Mouse (Mus musculus): ENCODE measurements around the gene Tmem234.

Tmem234 gene

DNA sequence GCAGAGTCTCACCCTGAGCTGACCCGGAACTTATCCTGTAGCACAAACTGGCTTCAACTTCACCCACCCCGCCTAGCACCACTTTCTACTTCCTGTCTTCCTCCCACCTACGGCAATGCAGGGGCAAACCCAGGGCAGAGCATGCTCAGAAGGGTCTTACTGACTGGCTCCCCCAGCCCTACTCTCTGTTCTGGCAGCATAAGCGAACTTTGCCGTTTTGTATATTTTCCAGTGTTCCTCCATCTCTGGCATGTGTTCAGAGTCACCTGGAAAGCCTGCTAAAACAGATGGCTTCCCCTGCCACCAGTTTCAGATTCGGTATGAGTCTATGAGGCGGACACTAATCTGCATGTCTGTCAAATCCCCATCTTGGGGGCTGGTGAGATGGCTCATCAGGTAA lies 20.1 kb upstream of the Tmem234 start:
- peak; percentile 54 for DNase-seq (ENCODE audit: low spot score)

DNA sequence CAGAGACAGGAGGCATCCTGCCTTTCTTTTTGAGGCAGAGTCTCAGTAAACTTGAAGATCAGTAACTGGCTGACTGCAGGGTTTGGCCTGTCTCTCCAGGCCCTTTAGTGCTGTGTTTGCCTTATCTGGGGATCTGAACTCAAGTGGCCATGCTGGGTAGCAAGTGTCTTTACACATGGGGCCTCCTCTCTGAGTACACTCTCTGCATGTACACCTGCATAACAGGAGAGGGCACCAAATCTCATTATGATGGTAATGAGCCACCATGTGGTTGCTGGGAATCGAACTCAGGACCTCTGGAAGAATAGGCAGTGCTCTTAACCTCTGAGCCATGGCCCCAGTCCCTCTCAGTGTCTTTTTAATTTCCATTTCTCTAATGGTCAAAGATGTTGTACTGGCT lies 18.2 kb upstream of the Tmem234 start:
- no peak for DNase-seq (ENCODE audit: low spot score)

DNA sequence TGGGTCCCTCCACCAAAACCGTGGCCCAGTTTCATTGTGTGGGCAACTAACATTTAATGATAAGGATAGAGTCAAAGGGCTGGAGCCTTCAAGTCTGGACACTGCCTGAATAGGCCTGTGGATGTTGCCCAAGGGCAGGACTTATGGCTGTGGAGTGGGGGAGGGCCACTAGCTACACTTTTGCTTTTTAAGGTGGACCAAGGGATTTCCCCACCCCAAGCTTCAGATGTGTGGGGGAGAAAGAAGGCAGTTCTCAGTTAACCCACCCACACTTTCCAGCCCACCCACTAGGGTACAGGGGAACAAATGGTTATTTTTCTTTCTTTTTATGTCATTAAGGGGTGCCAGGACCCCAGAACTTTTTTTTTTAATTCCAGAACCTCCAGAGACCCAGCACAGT lies 16.1 kb upstream of the Tmem234 start:
- no peak for DNase-seq (ENCODE audit: low spot score)

DNA sequence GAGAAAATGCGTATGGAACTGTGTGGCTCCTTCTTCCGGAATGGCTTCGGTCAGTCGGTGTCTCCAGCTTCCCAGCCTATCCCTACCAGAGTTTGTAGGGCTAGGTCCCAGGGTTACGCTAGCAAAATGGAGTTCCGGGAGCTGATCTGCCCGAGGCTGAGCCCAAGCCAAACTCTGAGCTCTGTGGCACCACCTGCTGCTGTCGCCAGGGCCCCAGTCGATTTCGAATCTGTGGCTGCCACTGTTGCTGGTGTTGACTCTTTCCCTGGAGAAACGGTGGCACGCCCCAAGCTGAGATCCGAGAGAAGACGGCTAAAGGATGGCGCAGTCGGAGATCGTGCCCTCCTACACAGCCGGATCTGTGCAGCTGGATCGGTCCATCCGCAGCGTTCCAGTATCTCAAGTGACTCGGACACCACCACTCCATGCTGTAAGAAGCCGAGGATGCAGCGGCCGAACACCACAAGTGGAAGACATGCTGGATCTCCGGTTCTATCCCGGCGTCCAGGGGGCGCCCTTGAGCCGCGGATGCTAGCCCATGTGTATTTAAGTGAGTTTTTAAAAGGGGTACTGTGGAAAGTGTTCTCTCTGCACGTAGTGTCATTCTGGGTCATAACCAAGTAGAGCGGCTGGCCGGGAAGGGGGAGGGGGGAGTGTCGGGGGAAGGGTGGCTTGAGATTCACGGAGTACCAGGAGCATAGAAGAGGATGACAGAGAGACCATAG lies 15.4 kb upstream of the Tmem234 start:
- peak; percentile 85 for DNase-seq (ENCODE audit: low spot score)

DNA sequence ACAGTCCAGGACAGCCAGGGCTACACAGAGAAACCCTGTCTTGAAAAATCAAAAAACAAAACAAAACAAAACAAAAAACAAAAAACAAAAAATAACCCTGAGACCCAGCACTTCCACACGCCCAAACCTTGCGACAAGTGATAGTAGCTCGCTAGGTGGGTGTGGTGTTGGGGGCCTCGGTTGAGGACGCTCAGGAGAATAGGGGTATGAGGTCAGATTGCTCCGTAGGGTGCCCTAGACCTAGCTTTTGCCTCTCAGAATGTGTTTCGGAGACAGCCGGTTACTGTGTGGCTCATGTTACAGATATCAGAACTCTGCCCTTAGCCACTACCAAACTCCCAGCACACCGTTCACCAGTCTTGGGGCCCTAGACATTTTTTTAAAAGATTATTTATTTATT lies 14.7 kb upstream of the Tmem234 start:
- no peak for DNase-seq (ENCODE audit: low spot score)

DNA sequence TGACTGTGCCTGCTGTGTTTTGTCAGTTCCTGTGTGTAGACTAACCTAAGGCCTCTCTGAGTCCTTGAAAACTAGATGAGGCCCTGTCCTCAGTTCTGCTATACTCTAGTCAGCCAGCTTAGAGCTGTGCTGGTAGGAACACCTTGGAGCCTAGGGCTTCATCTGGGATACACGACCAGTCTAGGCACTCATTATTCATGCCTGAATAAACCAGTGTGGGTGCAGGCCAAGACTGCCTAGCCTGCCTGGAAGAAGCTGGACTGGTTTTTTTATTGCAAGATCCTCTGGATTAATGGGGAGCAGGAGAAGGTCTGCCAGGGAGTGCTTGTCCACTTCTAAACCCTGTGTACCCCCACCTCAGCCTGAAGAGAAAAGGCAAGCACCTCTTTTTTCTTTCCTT lies 13.5 kb upstream of the Tmem234 start:
- DNase-seq (ENCODE audit: low spot score) = no peak

DNA sequence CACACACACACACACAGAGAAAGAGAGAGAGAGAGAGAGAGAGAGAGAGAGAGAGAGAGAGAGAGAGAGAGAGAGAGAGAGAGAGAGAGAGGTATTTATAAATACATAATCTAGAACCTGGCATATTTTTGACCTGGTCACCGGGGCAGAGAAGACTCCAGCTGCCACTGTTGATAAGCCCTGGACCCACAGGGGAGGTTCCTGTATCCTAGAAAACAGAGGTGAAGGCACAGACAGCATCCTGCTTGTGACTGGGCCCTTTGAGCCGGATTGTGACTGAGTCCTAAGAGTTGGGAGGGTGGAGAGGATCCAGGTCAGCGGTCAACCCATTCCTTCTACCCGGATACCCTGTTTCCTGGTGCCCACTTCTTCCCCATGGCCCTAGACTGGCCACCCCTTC lies 11.6 kb upstream of the Tmem234 start:
- no peak for DNase-seq (ENCODE audit: low spot score)

DNA sequence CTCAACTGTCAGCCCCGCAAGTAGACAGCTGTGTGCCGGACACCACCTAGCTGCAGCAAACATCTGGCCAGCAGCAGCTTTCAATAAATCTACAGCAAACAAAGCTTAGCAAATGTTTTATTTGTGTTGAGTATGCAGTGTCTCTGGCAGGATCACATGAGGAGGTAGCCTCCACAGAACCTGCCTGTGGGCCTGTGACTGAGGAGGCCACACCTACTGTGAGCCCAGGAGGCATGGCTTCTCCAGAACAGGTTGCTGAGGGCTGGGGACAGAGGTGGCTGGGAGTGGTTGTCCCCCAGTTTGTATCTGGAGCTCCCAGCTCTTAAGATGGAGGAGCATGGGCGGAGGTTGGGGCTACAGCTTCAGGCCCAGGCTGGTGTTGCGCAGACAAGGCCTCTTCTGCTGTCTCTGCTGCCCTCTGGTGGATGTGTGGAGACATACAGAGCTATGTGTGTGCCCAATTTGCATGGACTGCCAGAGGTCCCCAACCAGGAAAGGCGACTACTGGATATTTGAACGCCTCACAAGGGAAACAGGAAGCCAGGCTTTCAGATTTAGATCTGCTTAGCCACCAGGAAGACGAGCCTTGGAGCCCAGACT lies 8.1 kb downstream of the Tmem234 start:
- peak; percentile 84 for DNase-seq (ENCODE audit: low spot score)

DNA sequence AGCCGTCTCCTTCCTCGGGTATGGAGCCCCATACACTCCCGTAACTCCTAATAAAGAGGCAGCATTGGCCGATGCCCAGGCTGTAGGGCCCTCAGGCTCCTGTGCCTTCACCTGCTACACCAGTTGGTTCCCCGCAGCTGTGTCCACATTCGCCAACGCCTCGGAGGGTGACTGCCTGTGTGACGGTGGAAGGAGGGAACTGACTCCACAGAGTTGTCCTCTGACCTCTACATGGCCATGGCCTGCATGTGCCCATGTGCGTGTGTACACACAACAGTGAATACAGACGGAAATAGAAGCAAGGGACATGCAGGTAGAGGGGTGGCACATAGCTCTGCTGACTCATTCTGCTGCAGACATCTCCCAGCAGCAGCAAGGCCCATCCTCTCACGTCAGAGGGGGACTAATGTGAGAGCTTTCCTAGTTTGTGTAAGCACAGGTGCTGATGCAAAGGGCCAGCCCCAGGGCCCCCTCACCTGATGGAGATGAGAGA lies 8.7 kb downstream of the Tmem234 start:
- no peak for DNase-seq (ENCODE audit: low spot score)

DNA sequence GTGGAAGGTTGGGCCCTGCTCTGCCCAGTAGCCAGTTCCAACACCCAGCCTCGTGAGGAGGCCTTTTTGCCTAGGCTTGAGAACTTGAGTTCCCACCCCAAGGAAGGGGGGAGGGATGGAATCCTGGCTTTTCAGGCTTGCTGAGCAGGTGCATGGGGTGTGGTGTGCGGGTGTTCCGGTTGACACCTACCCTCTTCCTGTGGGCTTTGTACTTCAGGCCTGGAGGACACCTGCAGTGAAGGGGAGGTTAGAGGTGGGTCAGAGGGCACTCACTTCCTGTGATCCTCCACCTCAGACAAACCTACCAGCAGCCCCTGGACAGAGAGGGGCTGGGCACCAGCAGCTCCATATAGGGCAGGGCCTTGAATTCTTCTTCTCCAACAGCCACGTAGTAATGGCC lies 9.6 kb downstream of the Tmem234 start:
- DNase-seq (ENCODE audit: low spot score) = peak; percentile 51

DNA sequence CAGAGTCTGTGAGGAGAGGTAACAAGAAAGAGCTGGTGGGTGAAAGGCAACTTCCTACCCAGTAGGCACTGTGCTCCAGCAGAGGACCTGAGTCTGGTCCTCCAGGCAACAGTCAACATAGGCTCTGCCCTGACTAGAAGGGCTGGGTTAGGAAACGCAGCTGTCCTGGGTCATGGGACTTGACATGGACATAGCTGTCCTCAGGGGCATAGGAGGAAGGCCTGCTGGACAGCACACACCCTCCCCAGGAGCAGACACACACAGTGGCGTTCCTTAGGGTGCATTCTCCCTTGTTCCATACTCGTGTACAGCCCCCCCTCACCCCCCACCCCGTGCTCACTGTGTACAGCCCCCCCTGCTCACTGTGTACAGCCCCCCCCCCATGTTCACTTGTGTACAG lies 10.0 kb downstream of the Tmem234 start:
- no peak for DNase-seq (ENCODE audit: low spot score)

DNA sequence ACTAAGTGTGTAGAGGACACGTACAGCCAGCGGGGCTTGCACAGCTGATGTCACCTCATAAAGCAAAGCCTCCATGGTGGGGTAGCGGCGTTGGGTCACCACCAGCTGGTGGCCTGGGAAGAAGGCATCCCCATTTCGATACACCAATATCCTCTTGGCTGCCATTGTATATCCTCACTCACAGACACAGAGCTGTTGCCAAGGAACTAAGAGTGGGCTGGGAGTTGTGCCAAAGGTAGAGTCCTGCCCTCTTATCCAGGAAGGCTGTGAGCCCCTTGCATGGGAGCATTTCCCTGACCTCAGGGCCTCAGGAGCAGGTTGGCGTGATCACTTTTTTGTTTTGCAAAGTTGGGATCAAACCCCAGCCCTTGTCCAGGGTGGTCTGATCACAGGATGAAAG lies 13.6 kb downstream of the Tmem234 start, which contains the start of gene Dcdc2b:
TSS of gene Dcdc2b (minus strand) at position 165 of the 400 bp plus-strand sequence.
- no peak for DNase-seq (ENCODE audit: low spot score)

DNA sequence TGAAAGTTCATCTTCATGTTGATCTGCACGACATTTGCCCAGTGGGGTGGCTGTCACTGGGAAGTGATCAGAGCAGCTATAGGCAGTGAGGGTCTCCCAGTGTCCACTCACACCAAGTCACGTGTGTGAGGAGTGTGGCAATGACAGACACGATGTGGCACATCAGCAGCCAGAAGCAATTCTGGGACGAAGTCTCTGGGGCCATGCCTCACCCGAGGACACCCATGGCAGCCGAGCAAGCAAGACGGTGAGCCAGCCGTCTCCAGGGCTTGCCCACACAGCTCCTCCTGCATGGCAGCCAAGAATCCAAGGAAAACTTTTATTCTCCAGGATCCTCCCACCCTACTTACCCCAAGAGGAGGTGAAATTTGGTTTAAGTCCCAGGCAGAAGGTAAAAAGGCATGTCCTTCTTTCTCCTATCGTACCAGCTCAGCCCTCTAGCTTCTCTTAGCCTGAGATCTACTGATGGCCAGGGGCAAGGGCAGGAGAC lies 15.4 kb downstream of the Tmem234 start:
- no peak for DNase-seq (ENCODE audit: low spot score)

DNA sequence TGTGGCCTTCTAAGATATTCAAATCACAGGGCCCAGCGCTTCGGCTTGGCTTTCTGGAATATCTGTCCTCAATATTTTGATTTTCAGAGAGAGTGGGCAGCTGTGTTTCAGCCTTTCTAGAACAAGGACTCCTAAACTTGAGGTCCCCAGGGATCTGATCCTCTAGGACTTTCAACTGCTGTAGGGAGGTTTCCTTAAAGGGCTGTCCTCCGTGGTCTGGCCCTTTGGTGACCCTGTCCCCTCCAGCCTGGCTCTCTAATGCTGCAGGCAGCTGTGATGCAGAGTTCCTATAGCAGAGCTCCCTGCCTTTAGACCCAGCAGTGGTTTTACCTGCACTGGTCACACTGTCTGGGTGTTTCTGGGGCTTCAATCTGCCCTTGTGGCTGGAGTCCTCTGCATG lies 16.2 kb downstream of the Tmem234 start:
- no peak for DNase-seq (ENCODE audit: low spot score)

DNA sequence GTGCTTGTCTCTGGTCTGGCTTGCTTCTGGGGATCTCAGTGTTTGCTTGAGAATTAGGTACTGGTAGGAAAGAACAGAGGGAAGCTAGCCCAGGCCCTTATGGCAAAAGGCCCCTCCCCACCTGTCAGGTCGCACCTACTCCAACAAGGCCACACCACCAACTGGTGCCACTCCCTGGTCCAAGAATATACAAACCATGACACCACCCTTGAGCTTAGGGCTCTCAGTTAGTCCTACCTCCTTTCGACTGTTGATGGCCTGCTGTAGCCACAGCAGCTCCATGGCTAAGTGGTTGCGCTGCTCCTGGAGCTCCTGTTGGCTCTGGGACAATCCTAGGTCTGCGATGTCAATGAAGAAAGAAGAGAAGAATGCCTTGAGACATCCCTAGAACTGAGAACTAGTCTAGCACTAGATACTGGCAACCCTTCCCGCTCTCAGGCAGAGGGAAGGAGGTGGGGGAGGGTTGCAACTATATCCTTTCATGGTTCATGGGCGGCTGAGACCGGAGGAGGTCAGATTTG lies 16.7 kb downstream of the Tmem234 start:
- DNase-seq (ENCODE audit: low spot score) = no peak

DNA sequence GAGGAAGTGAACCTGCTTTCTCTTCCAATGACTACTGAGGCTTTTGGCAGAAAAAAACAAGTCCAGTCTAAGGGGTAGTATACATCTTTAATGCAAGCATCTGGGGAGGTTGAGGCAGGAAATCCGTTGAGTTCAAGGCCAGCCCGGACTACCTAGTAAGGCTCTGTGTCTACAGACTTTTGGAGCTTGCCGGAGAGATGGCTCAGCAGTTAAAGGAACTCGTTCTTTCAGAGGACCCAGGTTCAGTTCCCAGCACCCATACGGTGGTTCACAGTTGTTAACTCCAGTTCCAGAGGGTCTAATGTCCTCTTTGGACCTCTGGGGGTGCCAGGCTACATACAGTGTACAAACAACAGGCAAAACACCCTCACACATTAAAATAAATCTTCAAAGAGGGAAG lies 17.6 kb downstream of the Tmem234 start:
- no peak for DNase-seq (ENCODE audit: low spot score)

DNA sequence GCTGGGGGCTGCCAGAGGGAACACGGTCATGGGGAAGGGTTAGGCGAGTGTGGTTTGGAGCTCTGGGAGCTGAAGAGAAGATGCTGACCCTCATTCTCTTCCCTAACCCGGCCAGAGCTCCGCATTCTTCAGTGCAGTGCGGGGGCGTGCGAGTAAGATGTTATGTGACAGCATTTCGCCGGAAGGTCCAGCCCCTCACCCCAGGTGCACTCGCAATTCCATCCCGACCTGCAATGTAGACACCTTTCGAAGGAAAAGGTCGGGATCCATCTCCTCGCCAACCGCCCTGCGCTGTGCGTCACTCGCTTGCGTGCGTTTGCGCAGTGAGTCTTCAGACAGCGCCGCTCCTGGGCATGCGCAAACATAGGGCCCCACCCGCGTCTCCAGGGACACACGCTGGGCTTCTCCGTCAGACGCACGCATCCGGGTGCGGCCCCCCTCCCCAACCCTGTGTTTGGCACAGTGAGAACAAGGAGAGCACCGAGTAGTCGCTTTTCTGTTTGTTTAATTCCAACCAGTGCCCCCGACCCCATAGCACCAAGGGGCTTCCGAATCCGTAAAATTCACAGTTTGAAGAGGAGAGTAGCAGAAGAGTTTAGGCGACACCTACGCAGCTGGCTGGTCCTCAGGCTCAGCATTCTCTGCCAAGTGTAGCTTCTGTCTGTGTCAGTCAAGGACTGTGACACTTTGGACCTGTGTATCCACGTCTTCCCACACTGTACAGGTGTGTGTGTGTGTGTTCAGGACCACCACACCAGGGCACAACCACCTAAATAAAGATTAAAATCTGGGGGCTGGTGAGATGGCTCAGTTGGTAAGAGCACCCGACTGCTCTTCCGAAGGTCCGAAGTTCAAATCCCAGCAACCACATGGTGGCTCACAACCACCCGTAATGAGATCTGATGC lies 18.6 kb downstream of the Tmem234 start, which contains the start of gene Iqcc:
TSS of gene Iqcc (minus strand) at position 314 of the 906 bp plus-strand sequence.
- peak; percentile 95 for DNase-seq (ENCODE audit: low spot score)

DNA sequence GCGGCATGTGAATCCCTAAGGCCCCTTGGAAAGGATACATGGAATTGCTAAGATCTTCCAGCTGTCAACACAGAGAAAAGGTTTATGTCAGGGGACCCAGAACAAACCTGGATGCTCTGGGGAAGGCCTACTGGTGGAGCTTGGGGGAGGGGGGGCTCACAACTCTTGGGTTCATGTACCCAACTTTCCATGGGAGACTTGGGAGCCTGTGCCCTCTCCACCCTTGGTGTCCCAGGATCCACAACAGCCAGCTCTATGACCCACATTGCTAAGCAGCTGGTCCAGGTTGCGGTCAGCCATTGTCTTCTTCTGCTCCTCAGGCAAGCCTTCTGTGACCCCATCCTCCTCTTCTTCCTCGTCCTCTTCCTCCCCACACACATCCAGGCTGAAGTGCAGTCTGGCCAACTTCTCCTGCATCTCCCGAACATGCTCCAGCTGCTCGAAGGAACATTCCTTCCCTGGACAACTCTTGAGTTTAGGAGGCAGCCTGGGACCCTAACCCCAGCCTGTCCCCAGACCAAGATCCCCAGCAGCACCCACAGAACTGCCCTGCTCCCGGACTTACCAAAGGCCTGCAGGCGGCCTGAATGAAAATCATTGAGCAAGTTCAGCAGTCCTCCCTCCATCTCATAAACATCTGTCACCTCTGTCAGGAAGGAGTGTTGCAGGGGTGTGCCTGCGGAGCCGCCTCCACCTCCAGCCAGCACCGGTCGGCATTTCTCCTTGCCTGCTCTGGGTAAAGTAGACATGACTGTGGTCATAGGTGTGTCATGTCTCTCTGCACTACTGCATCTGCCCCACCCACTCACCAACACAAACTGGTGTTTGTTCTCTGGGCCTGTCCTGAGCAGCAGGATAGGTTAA lies 20.2 kb downstream of the Tmem234 start:
- DNase-seq (ENCODE audit: low spot score) = no peak

DNA sequence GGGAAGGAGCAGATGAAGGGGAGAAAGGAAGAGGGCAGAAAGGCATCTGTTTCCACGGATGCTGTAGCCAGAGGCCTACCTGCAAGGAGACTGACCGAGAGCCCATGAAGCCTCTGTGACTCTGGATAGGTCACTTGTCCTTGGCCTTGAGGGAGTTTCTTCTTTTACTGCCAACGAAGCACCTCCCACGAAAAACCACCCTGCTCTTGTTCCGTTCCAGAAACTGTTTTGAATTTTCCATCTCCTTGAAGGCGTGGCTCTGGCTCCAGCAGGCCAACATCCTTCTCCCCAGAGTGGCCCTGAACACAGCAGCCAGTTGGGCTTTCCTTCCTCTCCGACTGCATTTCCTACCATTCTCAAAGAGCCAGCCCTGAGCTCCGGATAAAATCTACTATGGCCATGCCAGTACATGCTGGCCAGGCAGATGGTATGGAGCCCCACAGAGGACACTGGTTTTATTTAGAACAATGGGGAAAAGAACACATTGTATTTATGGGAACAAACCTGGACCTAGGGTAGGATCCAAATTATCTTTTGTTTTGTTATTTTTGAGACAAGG lies 20.9 kb downstream of the Tmem234 start:
- no peak for DNase-seq (ENCODE audit: low spot score)

DNA sequence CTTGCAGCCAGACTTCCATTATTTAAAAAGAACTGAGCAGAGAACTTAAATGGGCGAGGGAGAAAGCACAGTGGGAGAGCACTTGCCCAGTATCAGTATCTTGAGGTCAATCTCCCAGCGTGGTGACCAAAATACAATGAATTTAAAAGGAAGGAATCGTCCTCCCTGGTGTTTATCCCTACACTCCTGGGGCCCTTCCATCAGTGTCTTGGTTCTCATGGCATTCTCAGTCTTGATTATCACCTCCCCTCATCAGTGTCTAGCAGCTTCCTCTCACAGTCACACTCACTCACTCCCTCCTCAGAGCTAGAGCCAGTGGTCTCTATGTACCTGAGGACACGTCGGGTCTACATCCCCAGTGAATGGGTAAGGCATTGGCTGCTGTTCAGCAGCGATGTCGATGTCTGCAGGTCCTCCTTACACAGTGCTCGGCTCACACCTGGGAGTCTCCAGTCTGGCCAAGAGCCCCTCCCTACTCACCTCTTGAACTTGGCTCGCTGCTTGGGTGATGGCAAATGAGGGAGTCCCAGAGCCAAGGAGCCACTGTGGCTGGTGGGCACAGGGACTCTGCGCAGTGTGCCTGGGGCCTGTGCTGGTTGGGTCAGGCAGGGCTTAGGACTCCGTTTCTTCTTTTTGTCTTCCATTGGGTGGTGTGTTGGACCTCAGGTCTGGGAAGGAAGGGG lies 21.8 kb downstream of the Tmem234 start:
- no peak for DNase-seq (ENCODE audit: low spot score)

Data from T-cell, adult 2 months (primary cell).